ENCODE assay signal across 8 mouse cellular contexts in genomic region chrX:48694864-48695371, GRCm38 (mm10). TPM values are rescaled to one million over a fixed set of nuclear protein-coding genes. Genes with fewer than 3 reads are reported as not detected.
DNase-seq lines count a peak whose midpoint lies in the region; ATAC-seq lines count a peak whose summit lies in the region.

Gene Rbmx2, plus strand, starts transcription at chrX:48695004.

- H3K27ac ChIP-seq in heart, embryonic 14.5 days (replicated peaks in 1 of 2; ENCODE audit: control insufficient read depth in 1 of 2, insufficient read depth in 1 of 2, low read depth in 2 of 2, low read length in 2 of 2), result no peak within 1 kb of the TSS
- peak within 1 kb of the TSS; percentile 86 for H3K27ac ChIP-seq in liver, embryonic 13.5 days
- H3K27ac ChIP-seq in stomach, embryonic 16.5 days (ENCODE audit: low read length), result peak within 1 kb of the TSS; percentile 27; the same call in 1 of the 2 replicates

- peaks cover 2 to 5% of the 10 kb centered on the region in 2 experiments; a peak in 2 of 4 replicates for H3K4me1 ChIP-seq in heart, embryonic 14.5 days (ENCODE audit: control insufficient read depth in 2 of 2, insufficient read depth in 2 of 2, low read length in 2 of 2)
- peaks cover 16% of the 10 kb centered on the region for H3K4me1 ChIP-seq in liver, embryonic 13.5 days (replicated peaks)
- peaks cover 7% of the 10 kb centered on the region; the same call in 1 of the 2 replicates for H3K4me1 ChIP-seq in stomach, embryonic 16.5 days (ENCODE audit: control insufficient read depth, insufficient read depth, low read length)

- WGBS in heart, embryonic 14.5 days, result 17% methylated on average over 41 of the region's 42 CpGs
- WGBS in liver, embryonic 13.5 days (ENCODE audit: insufficient replicate concordance), result 10% methylated on average over 42 of the region's 42 CpGs
- WGBS in stomach, embryonic 16.5 days, result 15% methylated on average over 42 of the region's 42 CpGs

- H3K9ac ChIP-seq in heart, embryonic 14.5 days (ENCODE audit: low read length), result peak within 1 kb of the TSS; percentile 74
- H3K9ac ChIP-seq in liver, embryonic 13.5 days, result peak within 1 kb of the TSS; percentile 72
- H3K9ac ChIP-seq in stomach, embryonic 16.5 days (ENCODE audit: low read length), result peak within 1 kb of the TSS; percentile 68

- ATAC-seq in CD4-positive, CD25-positive, alpha-beta regulatory T cell, adult 4 months, result peak; percentile 99
- ATAC-seq in heart, embryonic 14.5 days (ENCODE audit: insufficient number of reproducible peaks, insufficient read depth, low FRiP score, low read depth), result peak; percentile 87
- peak; percentile 96 for ATAC-seq in liver, embryonic 13.5 days (ENCODE audit: low read depth)
- ATAC-seq in stomach, embryonic 16.5 days (ENCODE audit: insufficient read depth, low FRiP score), result peak; percentile 95

- H3K9me3 ChIP-seq in heart, embryonic 14.5 days (ENCODE audit: control insufficient read depth, low read length), result no peaks in the 10 kb centered on the region
- H3K9me3 ChIP-seq in liver, embryonic 13.5 days (replicated peaks), result no peaks in the 10 kb centered on the region
- H3K9me3 ChIP-seq in stomach, embryonic 16.5 days (replicated peaks; ENCODE audit: control insufficient read depth, low read length), result no peaks in the 10 kb centered on the region

- H3K4me3 ChIP-seq in heart, embryonic 14.5 days (ENCODE audit: control insufficient read depth in 1 of 2, insufficient read depth in 1 of 2, low read depth in 1 of 2, low read length in 2 of 2), result peak within 1 kb of the TSS; percentile 56 to 62
- H3K4me3 ChIP-seq in liver, embryonic 13.5 days (replicated peaks), result peak within 1 kb of the TSS; percentile 69
- peak within 1 kb of the TSS; percentile 58 for H3K4me3 ChIP-seq in stomach, embryonic 16.5 days (replicated peaks; ENCODE audit: low read length)

- peak within 1 kb of the TSS; percentile 69 for H3K4me2 ChIP-seq in heart, embryonic 14.5 days (ENCODE audit: low read length)
- H3K4me2 ChIP-seq in liver, embryonic 13.5 days, result peak within 1 kb of the TSS; percentile 71
- H3K4me2 ChIP-seq in stomach, embryonic 16.5 days (ENCODE audit: low read depth, low read length), result peak within 1 kb of the TSS; percentile 55

- H3K36me3 ChIP-seq in heart, embryonic 14.5 days (ENCODE audit: control insufficient read depth, insufficient read depth, low read length), result 0 out of 2 replicates have a peak, but pooled peaks cover 6% of the 10 kb centered on the region
- H3K36me3 ChIP-seq in liver, embryonic 13.5 days, result peaks cover 12% of the 10 kb centered on the region
- no peaks in the 10 kb centered on the region for H3K36me3 ChIP-seq in stomach, embryonic 16.5 days (ENCODE audit: control insufficient read depth, insufficient read depth, low read length)

- peak; percentile 83 for DNase-seq in c-Kit-negative CD71-positive TER-119-positive erythroid progenitor cells, embryonic 14.5 days (ENCODE audit: low read depth, low spot score)
- DNase-seq in fibroblast of lung, adult 2 months (ENCODE audit: low read depth), result peak; percentile 69
- DNase-seq in kidney, postnatal 14 days, result peak; percentile 93
- peak; percentile 84 for DNase-seq in liver, embryonic 13.5 days
- peak; percentile 80 for DNase-seq in neural tube, embryonic 10.5 days (ENCODE audit: extremely low spot score, low spot score)

- no peaks in the 10 kb centered on the region for H3K27me3 ChIP-seq in heart, embryonic 14.5 days (ENCODE audit: control insufficient read depth, insufficient read depth, low read length)
- no peaks in the 10 kb centered on the region for H3K27me3 ChIP-seq in liver, embryonic 13.5 days
- no peaks in the 10 kb centered on the region for H3K27me3 ChIP-seq in stomach, embryonic 16.5 days (ENCODE audit: control insufficient read depth, insufficient read depth, low read length)

RNA-seq across cellular contexts. Expression of gene Rbmx2, which starts in this region (rescaled TPM):
- polyA plus RNA-seq in CD4-positive, CD25-positive, alpha-beta regulatory T cell, adult 4 months (2017; shearing (Covaris generic)), result 10 to 100 TPM in 1 of 2 experiments, 1 to 10 TPM in 1; 5.3 to 20.4 TPM
- 17.9 and 18.3 TPM in 2 replicates for polyA plus RNA-seq in heart, embryonic 14.5 days (2014; fragmentation: Nextera tagmentation; extraction: Ambion mirVana)
- polyA plus RNA-seq in liver, embryonic 13.5 days (2015; fragmentation: Nextera tagmentation; extraction: Ambion mirVana), result 19.9 and 20.1 TPM in 2 replicates
- polyA plus RNA-seq in stomach, embryonic 16.5 days (2015; fragmentation: Nextera tagmentation; extraction: Ambion mirVana), result 14.7 and 14.9 TPM in 2 replicates

Comparison
In these comparisons a context has a peak if more than half of its experiments do, and no peak if none do; other contexts are left out.
1. H3K27ac ChIP-seq: peak in liver, embryonic 13.5 days (single experiment) and stomach, embryonic 16.5 days (single experiment); none in heart, embryonic 14.5 days (0 of 2).
2. Peak in every context shown above with its lines, with median percentiles within 50 percentile points of each other: ATAC-seq, DNase-seq, H3K4me2 ChIP-seq, H3K4me3 ChIP-seq and H3K9ac ChIP-seq.